Mouse (Mus musculus) hindbrain, embryonic 16.5 days (tissue): ENCODE results near the gene Hlf. TPM values are rescaled to one million over a fixed set of nuclear protein-coding genes. Genes with fewer than 3 reads are reported as not detected.

Experiments
- ATAC-seq: fragments of 200-750 bp; cut with Nextera tagmentation; 2 replicates; pipeline ENCODE4 v1.8.0; 2017; ENCODE audit warnings: moderate TSS enrichment, moderate library complexity
- H3K27ac ChIP-seq: fragments of 300-500 bp; sonication (generic); 2 replicates; pipeline ENCODE4 v1.5.1; 2014; ENCODE audit warnings: low read depth, mild to moderate bottlenecking, control low read depth, low read length, moderate library complexity
- H3K27me3 ChIP-seq: fragments of 300-500 bp; sonication (generic); replicated peaks from 2 replicates; pipeline ENCODE4 v1.6.1; 2014; ENCODE audit warnings: low read length; ENCODE audit not compliant: control insufficient read depth, insufficient read depth
- H3K36me3 ChIP-seq: fragments of 300-500 bp; sonication (generic); 2 replicates; pipeline ENCODE4 v1.6.1; 2014; ENCODE audit warnings: mild to moderate bottlenecking, low read length, moderate library complexity, mixed read lengths; ENCODE audit not compliant: control insufficient read depth, insufficient read depth
- H3K4me1 ChIP-seq: fragments of 300-500 bp; sonication (generic); 2 replicates; pipeline ENCODE4 v1.6.1; 2014; ENCODE audit warnings: low read depth, low read length; ENCODE audit not compliant: control insufficient read depth, insufficient read depth
- H3K4me2 ChIP-seq: fragments of 300-500 bp; sonication (generic); 2 replicates; pipeline ENCODE4 v1.6.1; 2014; ENCODE audit warnings: mild to moderate bottlenecking, low read length, control low read depth, moderate library complexity
- H3K4me3 ChIP-seq: fragments of 300-500 bp; sonication (generic); 2 replicates; pipeline ENCODE4 v1.5.1; 2014; ENCODE audit warnings: mild to moderate bottlenecking, low read length, control low read depth, moderate library complexity
- H3K9ac ChIP-seq: fragments of 300-500 bp; sonication (generic); 2 replicates; pipeline ENCODE4 v1.6.1; 2014; ENCODE audit warnings: low read depth, mild to moderate bottlenecking, control low read depth, low read length, moderate library complexity
- H3K9me3 ChIP-seq: fragments of 300-500 bp; sonication (generic); 2 replicates; pipeline ENCODE4 v1.6.1; 2014; ENCODE audit warnings: mild to moderate bottlenecking, low read length, moderate library complexity; ENCODE audit not compliant: control insufficient read depth
- WGBS: fragments of 180-500 bp; shearing (Covaris S2); extraction: QIAGEN DNeasy Blood & Tissue Kit; methylation state at CpG from one replicate; pipeline ENCODE4 v1.1.7; 2014; 5-methylcytosine and 5-hydroxymethylcytosine counted together
- polyA plus RNA-seq: library from polyadenylated mRNA; unstranded; fragments of >200 nt; fragmentation: Nextera tagmentation; extraction: Ambion mirVana; gene quantifications from 2 replicates; pipeline ENCODE4 v1.2.1, GENCODE M21; 2015

The Hlf gene
- polyA plus RNA-seq, 1 experiment from 2014 or later, result 5.5 TPM

GRCm38 (mm10) chr11:90378008-90378407, 12.7 kb downstream of the Hlf start:
- no peaks in the 10 kb centered on the region for H3K27me3 ChIP-seq
- peaks cover 16% of the 10 kb centered on the region for H3K4me1 ChIP-seq
- no peaks in the 10 kb centered on the region for H3K36me3 ChIP-seq
- H3K9ac ChIP-seq, result no peak overlapping the region
- no peaks in the 10 kb centered on the region for H3K9me3 ChIP-seq
- H3K4me2 ChIP-seq, result no peak overlapping the region
- ATAC-seq, result no peak
- WGBS, result 95% methylated on average over 5 of the region's 5 CpGs
- no peak overlapping the region for H3K4me3 ChIP-seq
- H3K27ac ChIP-seq, result no peak overlapping the region

- Histone ChIP-seq H3K9ac (no peak overlapping the region), H3K36me3 (no peaks in the 10 kb centered on the region), H3K9me3 (no peaks in the 10 kb centered on the region), H3K4me2 (no peak overlapping the region), H3K27ac (no peak overlapping the region), H3K27me3 (no peaks in the 10 kb centered on the region), H3K4me3 (no peak overlapping the region), H3K4me1 (peaks cover 8% of the 10 kb centered on the region)
- 92% methylated on average over 9 of the region's 9 CpGs for WGBS
- no peak for ATAC-seq
These were observed 14.3 kb downstream of the Hlf start for GRCm38 (mm10) chr11:90376436-90376835.

GRCm38 (mm10) chr11:90371470-90372100, 19.1 kb downstream of the Hlf start:
- 46% methylated on average over 8 of the region's 8 CpGs for WGBS
- H3K4me1 ChIP-seq, result peaks cover 26% of the 10 kb centered on the region
- H3K4me3 ChIP-seq, result no peak overlapping the region
- peak overlapping the region; percentile 50 for H3K4me2 ChIP-seq
- H3K27me3 ChIP-seq, result no peaks in the 10 kb centered on the region
- peak overlapping the region; percentile 17; the same call in 1 of the 2 replicates for H3K9ac ChIP-seq
- H3K27ac ChIP-seq, result no peak overlapping the region
- no peak for ATAC-seq
- no peaks in the 10 kb centered on the region for H3K9me3 ChIP-seq
- no peaks in the 10 kb centered on the region for H3K36me3 ChIP-seq

GRCm38 (mm10) chr11:90370789-90371291, 19.9 kb downstream of the Hlf start:
- Histone ChIP-seq H3K36me3 (no peaks in the 10 kb centered on the region), H3K9ac (peak overlapping the region; percentile 40; the same call in 1 of the 2 replicates), H3K4me1 (peaks cover 26% of the 10 kb centered on the region), H3K4me3 (peak overlapping the region; percentile 13), H3K27me3 (no peaks in the 10 kb centered on the region), H3K4me2 (peak overlapping the region; percentile 50), H3K9me3 (no peaks in the 10 kb centered on the region), H3K27ac (peak overlapping the region; percentile 64; the same call in 1 of the 2 replicates)
- 5% methylated on average over 11 of the region's 11 CpGs for WGBS
- ATAC-seq, result peak; percentile 43

- Histone ChIP-seq H3K27me3 (no peaks in the 10 kb centered on the region), H3K4me2 (peak overlapping the region; percentile 50), H3K4me3 (peak overlapping the region; percentile 13; the same call in 1 of the 2 replicates), H3K36me3 (no peaks in the 10 kb centered on the region), H3K27ac (peak overlapping the region; percentile 64; the same call in 1 of the 2 replicates), H3K4me1 (peaks cover 26% of the 10 kb centered on the region), H3K9ac (peak overlapping the region; percentile 40; the same call in 1 of the 2 replicates), H3K9me3 (no peaks in the 10 kb centered on the region)
- 0 out of 2 replicates have a peak, but pooled peaks have one; percentile 11 for ATAC-seq
- WGBS, result 29% methylated on average over 11 of the region's 11 CpGs
These were observed 20.3 kb downstream of the Hlf start for GRCm38 (mm10) chr11:90370367-90370766.

- peak overlapping the region; percentile 31 for H3K4me2 ChIP-seq
- H3K4me1 ChIP-seq, result peaks cover 26% of the 10 kb centered on the region
- peak overlapping the region; percentile 67 for H3K27ac ChIP-seq
- no peak overlapping the region for H3K4me3 ChIP-seq
- H3K36me3 ChIP-seq, result no peaks in the 10 kb centered on the region
- no peak overlapping the region for H3K9ac ChIP-seq
- H3K27me3 ChIP-seq, result no peaks in the 10 kb centered on the region
- 14% methylated on average over 8 of the region's 8 CpGs for WGBS
- peak; percentile 69 for ATAC-seq
- no peaks in the 10 kb centered on the region for H3K9me3 ChIP-seq
These were observed 21.1 kb downstream of the Hlf start for GRCm38 (mm10) chr11:90369605-90370004.

GRCm38 (mm10) chr11:90369115-90369514, 21.6 kb downstream of the Hlf start:
- ATAC-seq, result no peak
- Histone ChIP-seq H3K4me3 (no peak overlapping the region), H3K36me3 (no peaks in the 10 kb centered on the region), H3K9ac (no peak overlapping the region), H3K4me2 (peak overlapping the region; percentile 26), H3K9me3 (no peaks in the 10 kb centered on the region), H3K27ac (peak overlapping the region; percentile 67), H3K27me3 (no peaks in the 10 kb centered on the region), H3K4me1 (peaks cover 26% of the 10 kb centered on the region)
- 46% methylated on average over 7 of the region's 7 CpGs for WGBS

GRCm38 (mm10) chr11:90367894-90368860, 22.5 kb downstream of the Hlf start:
- WGBS, result 73% methylated on average over 14 of the region's 14 CpGs

GRCm38 (mm10) chr11:90364865-90365264, 25.8 kb downstream of the Hlf start:
- 60% methylated on average over 7 of the region's 7 CpGs for WGBS
- H3K4me2 ChIP-seq, result no peak overlapping the region
- H3K36me3 ChIP-seq, result no peaks in the 10 kb centered on the region
- H3K9ac ChIP-seq, result no peak overlapping the region
- no peak overlapping the region for H3K27ac ChIP-seq
- H3K27me3 ChIP-seq, result no peaks in the 10 kb centered on the region
- H3K4me1 ChIP-seq, result peaks cover 9% of the 10 kb centered on the region
- no peak for ATAC-seq
- H3K4me3 ChIP-seq, result no peak overlapping the region
- H3K9me3 ChIP-seq, result no peaks in the 10 kb centered on the region

More at GRCm38 (mm10) chr11:90367894-90368860, 22.5 kb downstream of the Hlf start:
- Histone ChIP-seq H3K9ac (no peak overlapping the region), H3K36me3 (no peaks in the 10 kb centered on the region), H3K4me2 (no peak overlapping the region), H3K4me1 (peaks cover 26% of the 10 kb centered on the region), H3K27me3 (no peaks in the 10 kb centered on the region), H3K27ac (peak overlapping the region; percentile 32; the same call in 1 of the 2 replicates), H3K4me3 (no peak overlapping the region), H3K9me3 (no peaks in the 10 kb centered on the region)
- no peak for ATAC-seq
